In the genomic region with DNA sequence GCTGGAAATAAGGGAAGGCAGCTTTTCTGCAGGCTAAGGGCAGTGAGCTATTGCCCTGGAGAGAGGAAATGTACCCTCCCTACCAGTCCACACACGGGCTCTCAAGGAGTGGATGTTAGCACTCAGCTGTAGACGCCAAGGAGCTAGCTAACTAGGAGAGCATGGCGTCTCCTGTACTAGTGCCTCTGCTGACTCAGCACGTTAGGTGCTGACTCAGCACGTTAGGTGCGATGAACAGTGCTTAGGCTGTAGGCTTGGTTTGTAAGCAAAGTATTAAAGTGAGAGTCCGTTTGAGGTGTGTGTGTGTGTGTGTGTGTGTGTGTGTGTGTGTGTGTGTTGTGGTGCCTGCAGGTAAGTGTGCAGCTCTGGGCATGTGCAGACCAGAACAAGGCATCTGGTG, we compare ENCODE assay signal across 23 mouse cellular contexts. TPM values are rescaled to one million over a fixed set of nuclear protein-coding genes. Genes with fewer than 3 reads are reported as not detected.
"Had no signal": no experiment of that assay in that cellular context is flagged by ENCODE, and none has a peak within 500 bp of the region (broad histone marks: within the 10 kb centered on the region; RNA-seq: fewer than 3 reads in every experiment).

No protein-coding gene starts in this region.

- H3K27me3 ChIP-seq: heart, embryonic 12.5 days; hindbrain, embryonic 12.5 days; hindbrain, embryonic 15.5 days; limb, embryonic 12.5 days; liver, embryonic 12.5 days had no signal

- H3K9me3 ChIP-seq: hindbrain, embryonic 12.5 days; hindbrain, embryonic 15.5 days; limb, embryonic 10.5 days; limb, embryonic 12.5 days; liver, embryonic 12.5 days had no signal

- H3K36me3 ChIP-seq: heart, embryonic 10.5 days; heart, embryonic 12.5 days; hindbrain, embryonic 12.5 days; hindbrain, embryonic 15.5 days; limb, embryonic 10.5 days; limb, embryonic 12.5 days; liver, embryonic 12.5 days had no signal

- H3K9ac ChIP-seq: heart, embryonic 12.5 days; hindbrain, embryonic 12.5 days; hindbrain, embryonic 15.5 days; limb, embryonic 12.5 days; liver, embryonic 12.5 days; liver, embryonic 14.5 days had no signal

- H3K4me3 ChIP-seq: heart, embryonic 10.5 days; heart, embryonic 12.5 days; hindbrain, embryonic 12.5 days; hindbrain, embryonic 15.5 days; layer of hippocampus, adult 2 months; left cerebral cortex, adult 2 months; limb, embryonic 10.5 days; limb, embryonic 12.5 days; liver, embryonic 12.5 days had no signal

- H3K27ac ChIP-seq: heart, embryonic 10.5 days; hindbrain, embryonic 12.5 days; hindbrain, embryonic 15.5 days; hindbrain, postnatal 0 days; layer of hippocampus, adult 2 months; left cerebral cortex, adult 2 months; limb, embryonic 12.5 days; liver, embryonic 12.5 days; liver, embryonic 14.5 days had no signal

- DNase-seq: gastrocnemius, postnatal 14 days; gastrocnemius, postnatal 36 days; heart, adult 18-20 months; heart, postnatal 10 days; heart, postnatal 36 days; kidney, adult 18-20 months; kidney, adult 8-10 months; kidney, postnatal 10 days; kidney, postnatal 25 days; kidney, postnatal 4 days had no signal

- H3K4me1 ChIP-seq: heart, embryonic 10.5 days; heart, embryonic 12.5 days; hindbrain, embryonic 12.5 days; hindbrain, embryonic 15.5 days; liver, embryonic 12.5 days had no signal

RNA-seq across cellular contexts. Expression of gene Cldn11, which starts 40.6 kb away (rescaled TPM):
- total RNA-seq: hematopoietic stem cell, adult 5-6 weeks had no signal
- polyA plus RNA-seq: liver, adult 2 months had no signal
